Mouse (Mus musculus) intestine, embryonic 15.5 days (tissue): Measurements from ENCODE around the gene 4933428G20Rik. TPM values are rescaled to one million over a fixed set of nuclear protein-coding genes. Genes with fewer than 3 reads are reported as not detected.

Experiments
- ATAC-seq: fragments of 200-750 bp; cut with Nextera tagmentation; 2 replicates; pipeline ENCODE4 v1.8.0; 2017; ENCODE audit warnings: moderate TSS enrichment, moderate library complexity
- H3K27ac ChIP-seq: fragments of 300-500 bp; sonication (generic); 2 replicates; pipeline ENCODE4 v1.5.1; 2015; ENCODE audit warnings: mild to moderate bottlenecking, inconsistent platforms
- H3K27me3 ChIP-seq: fragments of 300-500 bp; sonication (generic); replicated peaks from 2 replicates; pipeline ENCODE4 v1.6.1; 2015; ENCODE audit warnings: inconsistent platforms
- H3K36me3 ChIP-seq: fragments of 300-500 bp; sonication (generic); 2 replicates; pipeline ENCODE4 v1.6.1; 2015; ENCODE audit warnings: inconsistent platforms
- H3K4me1 ChIP-seq: fragments of 300-500 bp; sonication (generic); replicated peaks from 2 replicates; pipeline ENCODE4 v1.6.1; 2015; ENCODE audit warnings: inconsistent platforms
- H3K4me2 ChIP-seq: fragments of 300-500 bp; sonication (generic); replicated peaks from 2 replicates; pipeline ENCODE4 v1.6.1; 2015; ENCODE audit warnings: mild to moderate bottlenecking, inconsistent platforms
- H3K4me3 ChIP-seq: fragments of 300-500 bp; sonication (generic); replicated peaks from 2 replicates; pipeline ENCODE4 v1.5.1; 2015; ENCODE audit warnings: inconsistent platforms
- H3K9ac ChIP-seq: fragments of 300-500 bp; sonication (generic); 2 replicates; pipeline ENCODE4 v1.6.1; 2015; ENCODE audit warnings: inconsistent platforms
- H3K9me3 ChIP-seq: fragments of 300-500 bp; sonication (generic); 2 replicates; pipeline ENCODE4 v1.6.1; 2016; ENCODE audit warnings: inconsistent platforms
- WGBS: fragments of 180-500 bp; shearing (Covaris S2); methylation state at CpG from one replicate; pipeline ENCODE4 v1.1.7; 2015; 5-methylcytosine and 5-hydroxymethylcytosine counted together
- polyA plus RNA-seq: library from polyadenylated mRNA; unstranded; fragments of >200 nt; fragmentation: Nextera tagmentation; extraction: Ambion mirVana; gene quantifications from 2 replicates; pipeline ENCODE4 v1.2.1, GENCODE M21; 2015

Gene 4933428G20Rik
- polyA plus RNA-seq, 1 experiment from 2014 or later = 0.55 TPM

GRCm38 (mm10) chr11:97510966-97511660 lies 11.0 kb upstream of the 4933428G20Rik start:
- ATAC-seq = peak; percentile 47; the same call in 1 of the 2 replicates
- 40% methylated on average over 10 of the region's 10 CpGs for WGBS
- Histone ChIP-seq H3K9me3 (no peaks in the 10 kb centered on the region), H3K36me3 (no peaks in the 10 kb centered on the region), H3K27me3 (no peaks in the 10 kb centered on the region), H3K4me1 (0 out of 2 replicates have a peak, but pooled peaks cover 5% of the 10 kb centered on the region), H3K4me3 (no peak overlapping the region), H3K9ac (no peak overlapping the region), H3K27ac (no peak overlapping the region), H3K4me2 (0 out of 2 replicates have a peak overlapping the region, but pooled peaks have one; percentile 2)

GRCm38 (mm10) chr11:97509715-97510485 lies 9.8 kb upstream of the 4933428G20Rik start:
- H3K9me3 ChIP-seq = no peaks in the 10 kb centered on the region
- 0 out of 2 replicates have a peak, but pooled peaks cover 4% of the 10 kb centered on the region for H3K27me3 ChIP-seq
- no peak overlapping the region for H3K9ac ChIP-seq
- 71% methylated on average over 24 of the region's 24 CpGs for WGBS
- 0 out of 2 replicates have a peak, but pooled peaks cover 5% of the 10 kb centered on the region for H3K4me1 ChIP-seq
- no peak overlapping the region for H3K27ac ChIP-seq
- no peaks in the 10 kb centered on the region for H3K36me3 ChIP-seq
- H3K4me2 ChIP-seq = no peak overlapping the region
- no peak for ATAC-seq
- no peak overlapping the region for H3K4me3 ChIP-seq

GRCm38 (mm10) chr11:97509058-97509457 lies 8.9 kb upstream of the 4933428G20Rik start:
- H3K4me1 ChIP-seq = 0 out of 2 replicates have a peak, but pooled peaks cover 5% of the 10 kb centered on the region
- H3K9ac ChIP-seq = no peak overlapping the region
- no peak overlapping the region for H3K4me2 ChIP-seq
- H3K9me3 ChIP-seq = no peaks in the 10 kb centered on the region
- H3K27me3 ChIP-seq = 0 out of 2 replicates have a peak, but pooled peaks cover 4% of the 10 kb centered on the region
- no peaks in the 10 kb centered on the region for H3K36me3 ChIP-seq
- no peak overlapping the region for H3K4me3 ChIP-seq
- H3K27ac ChIP-seq = no peak overlapping the region
- no peak for ATAC-seq
- WGBS = 41% methylated on average over 5 of the region's 5 CpGs

GRCm38 (mm10) chr11:97508198-97508597 lies 8.1 kb upstream of the 4933428G20Rik start:
- H3K4me3 ChIP-seq = no peak overlapping the region
- no peak overlapping the region for H3K27ac ChIP-seq
- no peaks in the 10 kb centered on the region for H3K9me3 ChIP-seq
- no peaks in the 10 kb centered on the region for H3K36me3 ChIP-seq
- H3K27me3 ChIP-seq = 0 out of 2 replicates have a peak, but pooled peaks cover 4% of the 10 kb centered on the region
- H3K4me2 ChIP-seq = no peak overlapping the region
- H3K4me1 ChIP-seq = 0 out of 2 replicates have a peak, but pooled peaks cover 5% of the 10 kb centered on the region
- H3K9ac ChIP-seq = no peak overlapping the region
- ATAC-seq = no peak
- 70% methylated on average over 3 of the region's 3 CpGs for WGBS

GRCm38 (mm10) chr11:97506331-97506730 lies 6.2 kb upstream of the 4933428G20Rik start:
- Histone ChIP-seq H3K9me3 (no peaks in the 10 kb centered on the region), H3K27ac (no peak overlapping the region), H3K9ac (no peak overlapping the region), H3K4me1 (0 out of 2 replicates have a peak, but pooled peaks cover 7% of the 10 kb centered on the region), H3K36me3 (no peaks in the 10 kb centered on the region; the same call in 1 of the 2 replicates), H3K4me2 (no peak overlapping the region), H3K4me3 (no peak overlapping the region), H3K27me3 (0 out of 2 replicates have a peak, but pooled peaks cover 6% of the 10 kb centered on the region)
- 56% methylated on average over 8 of the region's 8 CpGs for WGBS
- ATAC-seq = no peak

GRCm38 (mm10) chr11:97505784-97506183 lies 5.6 kb upstream of the 4933428G20Rik start:
- no peaks in the 10 kb centered on the region; the same call in 1 of the 2 replicates for H3K36me3 ChIP-seq
- H3K4me2 ChIP-seq = no peak overlapping the region
- no peaks in the 10 kb centered on the region for H3K9me3 ChIP-seq
- H3K27ac ChIP-seq = no peak overlapping the region
- WGBS = 74% methylated on average over 4 of the region's 4 CpGs
- no peak overlapping the region for H3K4me3 ChIP-seq
- no peak for ATAC-seq
- H3K9ac ChIP-seq = no peak overlapping the region
- peaks cover 8% of the 10 kb centered on the region; the same call in 1 of the 2 replicates for H3K4me1 ChIP-seq
- peaks cover 11% of the 10 kb centered on the region for H3K27me3 ChIP-seq

GRCm38 (mm10) chr11:97502846-97503245 lies 2.7 kb upstream of the 4933428G20Rik start:
- H3K9me3 ChIP-seq = no peaks in the 10 kb centered on the region
- no peak overlapping the region for H3K4me3 ChIP-seq
- no peak overlapping the region for H3K9ac ChIP-seq
- H3K4me1 ChIP-seq = peaks cover 15% of the 10 kb centered on the region
- no peaks in the 10 kb centered on the region; the same call in 1 of the 2 replicates for H3K36me3 ChIP-seq
- WGBS = 73% methylated on average over 4 of the region's 4 CpGs
- ATAC-seq = no peak
- H3K27me3 ChIP-seq = peaks cover 34% of the 10 kb centered on the region
- no peak overlapping the region for H3K4me2 ChIP-seq
- H3K27ac ChIP-seq = no peak overlapping the region

- H3K9ac ChIP-seq = no peak overlapping the region
- peaks cover under 1% of the 10 kb centered on the region; the same call in 1 of the 2 replicates for H3K36me3 ChIP-seq
- ATAC-seq = peak; percentile 44; the same call in 1 of the 2 replicates
- H3K27ac ChIP-seq = no peak overlapping the region
- peaks cover 34% of the 10 kb centered on the region for H3K27me3 ChIP-seq
- no peak overlapping the region for H3K4me3 ChIP-seq
- no peaks in the 10 kb centered on the region for H3K9me3 ChIP-seq
- 41% methylated on average over 9 of the region's 9 CpGs for WGBS
- H3K4me1 ChIP-seq = peaks cover 18% of the 10 kb centered on the region
- no peak overlapping the region for H3K4me2 ChIP-seq
Observed at GRCm38 (mm10) chr11:97502383-97502782, 2.2 kb upstream of the 4933428G20Rik start.

- peak overlapping the region; percentile 63 for H3K4me2 ChIP-seq
- ATAC-seq = no peak
- peaks cover 5% of the 10 kb centered on the region; the same call in 1 of the 2 replicates for H3K36me3 ChIP-seq
Observed at GRCm38 (mm10) chr11:97500720-97501448, 744 bp upstream of the 4933428G20Rik start.

GRCm38 (mm10) chr11:97497543-97497942 lies 2.6 kb downstream of the 4933428G20Rik start:
- ATAC-seq = peak; percentile 88
- no peak overlapping the region for H3K4me3 ChIP-seq
- H3K36me3 ChIP-seq = peaks cover 12% of the 10 kb centered on the region; the same call in 1 of the 2 replicates
- no peak overlapping the region for H3K4me2 ChIP-seq
- H3K27me3 ChIP-seq = peaks cover 30% of the 10 kb centered on the region
- H3K4me1 ChIP-seq = peaks cover 16% of the 10 kb centered on the region
- no peaks in the 10 kb centered on the region for H3K9me3 ChIP-seq
- no peak overlapping the region for H3K27ac ChIP-seq
- 68% methylated on average over 4 of the region's 4 CpGs for WGBS
- H3K9ac ChIP-seq = no peak overlapping the region

More at GRCm38 (mm10) chr11:97500720-97501448, 744 bp upstream of the 4933428G20Rik start:
- Histone ChIP-seq H3K9ac (peak overlapping the region; percentile 23; the same call in 1 of the 2 replicates), H3K9me3 (no peaks in the 10 kb centered on the region), H3K4me3 (peak overlapping the region; percentile 31), H3K4me1 (peaks cover 18% of the 10 kb centered on the region), H3K27me3 (peaks cover 34% of the 10 kb centered on the region), H3K27ac (no peak overlapping the region)
- whole genome bisulfite sequencing = 35% methylated on average over 51 of the region's 51 CpGs

- Histone ChIP-seq H3K27me3 (no peaks in the 10 kb centered on the region; the same call in 1 of the 2 replicates), H3K4me1 (0 out of 2 replicates have a peak, but pooled peaks cover 3% of the 10 kb centered on the region), H3K9ac (no peak overlapping the region), H3K36me3 (peaks cover 24% of the 10 kb centered on the region), H3K27ac (no peak overlapping the region), H3K4me3 (no peak overlapping the region), H3K9me3 (no peaks in the 10 kb centered on the region), H3K4me2 (no peak overlapping the region)
- no peak for ATAC-seq
- WGBS = 84% methylated on average over 3 of the region's 3 CpGs
Observed at GRCm38 (mm10) chr11:97492836-97493235, 7.3 kb downstream of the 4933428G20Rik start.
